Mouse (Mus musculus) hindbrain, embryonic 13.5 days (tissue): ENCODE results near the gene Gm20388. TPM values are rescaled to one million over a fixed set of nuclear protein-coding genes. Genes with fewer than 3 reads are reported as not detected.

ENCODE experiments used
- ATAC-seq: fragments of 200-750 bp; cut with Nextera tagmentation; 2 replicates; pipeline ENCODE4 v1.8.0; 2017; ENCODE audit warnings: moderate TSS enrichment; ENCODE audit not compliant: low FRiP score
- H3K27ac ChIP-seq: fragments of 300-500 bp; sonication (generic); 2 replicates; pipeline ENCODE4 v1.5.1; 2015; ENCODE audit warnings: inconsistent platforms, mild to moderate bottlenecking, moderate library complexity
- H3K27me3 ChIP-seq: fragments of 300-500 bp; sonication (generic); 2 replicates; pipeline ENCODE4 v1.6.1; 2015; ENCODE audit warnings: mild to moderate bottlenecking, inconsistent platforms
- H3K36me3 ChIP-seq: fragments of 300-500 bp; sonication (generic); 2 replicates; pipeline ENCODE4 v1.6.1; 2015; ENCODE audit warnings: mild to moderate bottlenecking, inconsistent platforms
- H3K4me1 ChIP-seq: fragments of 300-500 bp; sonication (generic); replicated peaks from 2 replicates; pipeline ENCODE4 v1.6.1; 2015; ENCODE audit warnings: inconsistent platforms
- H3K4me2 ChIP-seq: fragments of 300-500 bp; sonication (generic); 2 replicates; pipeline ENCODE4 v1.6.1; 2015; ENCODE audit warnings: inconsistent platforms, mild to moderate bottlenecking, moderate library complexity
- H3K4me3 ChIP-seq: fragments of 300-500 bp; sonication (generic); 2 replicates; pipeline ENCODE4 v1.5.1; 2015; ENCODE audit warnings: mild to moderate bottlenecking, inconsistent platforms
- H3K9ac ChIP-seq: fragments of 300-500 bp; sonication (generic); 2 replicates; pipeline ENCODE4 v1.6.1; 2015; ENCODE audit warnings: mild to moderate bottlenecking, inconsistent platforms
- H3K9me3 ChIP-seq: fragments of 300-500 bp; sonication (generic); 2 replicates; pipeline ENCODE4 v1.6.1; 2016; ENCODE audit warnings: inconsistent platforms
- WGBS: fragments of 180-500 bp; shearing (Covaris S2); methylation state at CpG from one replicate; pipeline ENCODE4 v1.1.7; 2015; 5-methylcytosine and 5-hydroxymethylcytosine counted together
- polyA plus RNA-seq: library from polyadenylated mRNA; unstranded; fragments of >200 nt; fragmentation: Nextera tagmentation; extraction: Ambion mirVana; gene quantifications from 2 replicates; pipeline ENCODE4 v1.2.1, GENCODE M21; 2015

Gm20388 gene
- polyA plus RNA-seq, 1 experiment from 2014 or later = 1.9 TPM

- no peaks in the 10 kb centered on the region for H3K9me3 ChIP-seq
- H3K36me3 ChIP-seq = no peaks in the 10 kb centered on the region
- H3K4me1 ChIP-seq = peaks cover 19% of the 10 kb centered on the region
- H3K27me3 ChIP-seq = peaks cover 99% of the 10 kb centered on the region
- WGBS = under 1% methylated on average over 48 of the region's 48 CpGs
- H3K9ac ChIP-seq = no peak overlapping the region
- 0 out of 2 replicates have a peak overlapping the region, but pooled peaks have one; percentile 8 for H3K4me2 ChIP-seq
- peak overlapping the region; percentile 2; the same call in 1 of the 2 replicates for H3K4me3 ChIP-seq
- ATAC-seq = no peak
- H3K27ac ChIP-seq = no peak overlapping the region
Observed at GRCm38 (mm10) chr8:121073174-121074107, 1162.8 kb downstream of the Gm20388 start.

DNA sequence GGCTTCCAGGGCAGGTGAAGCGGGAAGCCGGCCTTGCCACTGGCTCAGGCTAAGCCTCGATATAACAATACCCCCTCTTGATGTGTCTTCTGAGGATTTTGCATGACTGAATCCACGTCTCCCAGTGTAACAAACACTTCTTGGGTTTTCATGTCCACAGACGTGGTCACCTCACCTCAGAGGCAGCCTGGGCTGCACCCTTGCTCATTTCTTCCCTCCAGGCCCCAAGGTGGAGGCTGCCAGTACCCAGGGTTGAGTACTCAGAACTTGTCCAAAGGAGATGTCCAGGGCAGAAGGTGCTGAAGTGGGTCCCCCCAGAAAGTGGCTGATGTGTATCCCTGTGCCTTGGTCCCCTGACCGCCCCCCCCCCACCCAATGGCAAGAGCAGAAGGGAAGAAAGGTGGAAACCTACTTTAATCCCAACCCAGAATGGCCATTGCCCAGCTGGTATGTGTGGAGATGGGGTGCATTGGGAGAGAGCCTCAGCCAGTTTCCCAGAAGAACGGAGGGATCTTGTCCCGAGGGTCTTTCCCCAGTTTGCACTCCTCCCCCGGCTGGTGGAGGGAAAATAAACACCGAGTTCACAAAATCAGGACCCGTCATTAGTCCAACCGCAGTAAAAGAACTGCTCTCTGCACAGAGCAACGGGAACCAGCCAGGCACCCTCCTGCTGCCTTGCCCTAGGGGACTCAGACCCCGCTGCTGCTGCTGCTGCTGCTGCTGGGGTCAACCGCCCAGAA, 1163.6 kb downstream of the Gm20388 start:
- H3K4me2 ChIP-seq = no peak overlapping the region
- H3K9me3 ChIP-seq = no peaks in the 10 kb centered on the region
- ATAC-seq = no peak
- no peak overlapping the region for H3K9ac ChIP-seq
- no peaks in the 10 kb centered on the region for H3K36me3 ChIP-seq
- peaks cover 19% of the 10 kb centered on the region for H3K4me1 ChIP-seq
- H3K4me3 ChIP-seq = no peak overlapping the region
- no peak overlapping the region for H3K27ac ChIP-seq
- peaks cover 99% of the 10 kb centered on the region for H3K27me3 ChIP-seq
- WGBS = under 1% methylated on average over 15 of the region's 15 CpGs

- no peak for ATAC-seq
- Histone ChIP-seq H3K4me2 (no peak overlapping the region), H3K9me3 (no peaks in the 10 kb centered on the region), H3K27me3 (peaks cover 99% of the 10 kb centered on the region), H3K27ac (no peak overlapping the region), H3K9ac (no peak overlapping the region), H3K36me3 (no peaks in the 10 kb centered on the region), H3K4me3 (no peak overlapping the region), H3K4me1 (peaks cover 19% of the 10 kb centered on the region)
- under 1% methylated on average over 10 of the region's 10 CpGs for WGBS
Observed at GRCm38 (mm10) chr8:121074848-121075145, 1164.2 kb downstream of the Gm20388 start.

DNA sequence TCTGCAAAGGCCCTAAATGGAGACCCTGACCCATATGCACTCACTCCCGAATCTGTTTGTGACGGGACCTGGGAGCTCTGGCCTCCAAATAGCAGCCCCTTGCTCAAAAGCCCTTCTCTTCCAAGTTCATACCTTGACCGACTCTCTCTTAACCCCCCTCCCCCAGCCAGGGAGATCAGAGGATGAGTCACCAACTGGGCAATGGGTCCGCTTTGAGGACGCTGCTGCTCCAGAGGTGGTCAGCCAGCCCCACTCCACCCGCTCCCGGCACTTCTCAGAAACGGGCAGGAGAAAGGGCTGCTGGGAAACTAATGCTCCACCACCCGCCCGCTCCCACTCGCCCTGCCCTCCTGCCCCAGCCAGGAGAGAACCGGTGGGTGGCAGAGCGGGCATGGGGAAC, 1165.3 kb downstream of the Gm20388 start:
- H3K9me3 ChIP-seq = no peaks in the 10 kb centered on the region
- no peak for ATAC-seq

GRCm38 (mm10) chr8:121076555-121076954, 1165.9 kb downstream of the Gm20388 start:
- ATAC-seq = no peak
- Histone ChIP-seq H3K36me3 (no peaks in the 10 kb centered on the region), H3K4me1 (peaks cover 10% of the 10 kb centered on the region), H3K9me3 (no peaks in the 10 kb centered on the region), H3K4me2 (no peak overlapping the region), H3K9ac (no peak overlapping the region), H3K27ac (no peak overlapping the region), H3K4me3 (no peak overlapping the region), H3K27me3 (peaks cover 99% of the 10 kb centered on the region)
- 1% methylated on average over 7 of the region's 7 CpGs for WGBS

More for the DNA sequence above, 1165.3 kb downstream of the Gm20388 start:
- no peaks in the 10 kb centered on the region for H3K36me3 ChIP-seq
- H3K9ac ChIP-seq = no peak overlapping the region
- no peak overlapping the region for H3K4me3 ChIP-seq
- no peak overlapping the region for H3K27ac ChIP-seq
- 2% methylated on average over 13 of the region's 13 CpGs for WGBS
- H3K4me1 ChIP-seq = peaks cover 16% of the 10 kb centered on the region
- no peak overlapping the region for H3K4me2 ChIP-seq
- peaks cover 99% of the 10 kb centered on the region for H3K27me3 ChIP-seq

GRCm38 (mm10) chr8:121078721-121079120, 1168.1 kb downstream of the Gm20388 start:
- H3K4me3 ChIP-seq = no peak overlapping the region
- no peaks in the 10 kb centered on the region for H3K9me3 ChIP-seq
- no peak overlapping the region for H3K4me2 ChIP-seq
- no peak for ATAC-seq
- no peak overlapping the region for H3K9ac ChIP-seq
- no peaks in the 10 kb centered on the region for H3K36me3 ChIP-seq
- 3% methylated on average over 14 of the region's 14 CpGs for WGBS
- H3K27me3 ChIP-seq = peaks cover 99% of the 10 kb centered on the region
- H3K27ac ChIP-seq = no peak overlapping the region
- peaks cover 12% of the 10 kb centered on the region for H3K4me1 ChIP-seq

GRCm38 (mm10) chr8:121079201-121079600, 1168.6 kb downstream of the Gm20388 start:
- no peak overlapping the region for H3K27ac ChIP-seq
- H3K27me3 ChIP-seq = peaks cover 99% of the 10 kb centered on the region
- peaks cover 16% of the 10 kb centered on the region for H3K4me1 ChIP-seq
- H3K4me3 ChIP-seq = no peak overlapping the region
- no peaks in the 10 kb centered on the region for H3K9me3 ChIP-seq
- no peak overlapping the region for H3K4me2 ChIP-seq
- H3K9ac ChIP-seq = no peak overlapping the region
- ATAC-seq = no peak
- WGBS = 2% methylated on average over 7 of the region's 7 CpGs
- no peaks in the 10 kb centered on the region for H3K36me3 ChIP-seq

GRCm38 (mm10) chr8:121079944-121080343, 1169.3 kb downstream of the Gm20388 start:
- Histone ChIP-seq H3K9me3 (no peaks in the 10 kb centered on the region), H3K36me3 (no peaks in the 10 kb centered on the region), H3K4me3 (no peak overlapping the region), H3K4me2 (no peak overlapping the region), H3K9ac (no peak overlapping the region), H3K4me1 (peaks cover 23% of the 10 kb centered on the region), H3K27ac (no peak overlapping the region), H3K27me3 (peaks cover 99% of the 10 kb centered on the region)
- WGBS = 3% methylated on average over 12 of the region's 12 CpGs
- no peak for ATAC-seq

- H3K27ac ChIP-seq = no peak overlapping the region
- WGBS = under 1% methylated on average over 49 of the region's 49 CpGs
- H3K4me1 ChIP-seq = peaks cover 25% of the 10 kb centered on the region
- no peak overlapping the region for H3K4me2 ChIP-seq
- no peaks in the 10 kb centered on the region for H3K36me3 ChIP-seq
- H3K9me3 ChIP-seq = no peaks in the 10 kb centered on the region
- ATAC-seq = no peak
- no peak overlapping the region for H3K9ac ChIP-seq
- H3K4me3 ChIP-seq = no peak overlapping the region
- peaks cover 100% of the 10 kb centered on the region for H3K27me3 ChIP-seq
Observed at GRCm38 (mm10) chr8:121080361-121081090, 1169.9 kb downstream of the Gm20388 start.

- Histone ChIP-seq H3K27me3 (peaks cover 100% of the 10 kb centered on the region), H3K4me3 (no peak overlapping the region), H3K4me1 (peaks cover 25% of the 10 kb centered on the region), H3K36me3 (no peaks in the 10 kb centered on the region), H3K4me2 (no peak overlapping the region), H3K9ac (no peak overlapping the region), H3K9me3 (no peaks in the 10 kb centered on the region), H3K27ac (no peak overlapping the region)
- 3% methylated on average over 7 of the region's 7 CpGs for WGBS
- ATAC-seq = no peak
Observed at GRCm38 (mm10) chr8:121081398-121081797, 1170.8 kb downstream of the Gm20388 start.

DNA sequence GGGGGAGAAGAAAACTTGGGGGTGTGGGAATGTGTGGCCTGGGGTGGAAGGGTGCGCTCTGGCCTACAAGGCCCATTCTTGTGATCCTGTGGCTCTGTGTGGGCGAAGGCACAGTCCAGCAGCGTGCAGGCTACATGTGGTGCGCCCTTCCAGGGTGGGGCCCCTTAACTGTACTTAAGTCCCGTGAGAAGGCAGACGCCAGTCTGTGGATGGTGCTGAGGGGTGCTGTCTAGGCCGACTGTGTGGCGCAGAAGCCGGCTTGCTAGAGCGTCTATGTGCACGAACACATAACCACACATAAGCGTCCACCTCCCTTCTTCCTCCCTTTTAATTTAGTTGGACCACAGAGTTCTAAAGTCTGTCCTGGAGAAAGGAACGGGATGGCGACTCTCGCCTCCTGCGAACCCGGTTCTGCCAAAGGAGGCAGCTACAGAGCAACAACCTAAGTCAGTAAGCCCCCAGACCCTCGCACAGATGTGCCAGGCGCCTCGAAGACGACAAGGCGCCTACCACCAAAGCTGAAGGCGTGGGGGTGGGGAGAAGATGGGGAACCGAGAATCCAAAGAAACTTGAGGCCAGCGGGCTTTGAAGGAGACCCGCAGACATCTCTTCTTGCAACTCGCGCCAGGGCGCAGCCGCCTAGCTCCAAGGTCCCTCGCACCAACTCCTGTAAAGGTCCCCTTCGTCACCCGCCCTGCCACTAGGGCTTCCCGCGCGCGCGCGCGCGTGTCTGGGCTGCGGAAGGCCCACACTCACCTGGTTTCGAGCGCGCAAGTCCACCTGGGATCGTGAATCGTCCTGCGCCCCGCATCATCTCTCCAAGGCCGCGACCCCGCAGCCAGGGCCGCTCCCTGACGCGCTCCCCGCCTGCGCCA, 1171.8 kb downstream of the Gm20388 start:
- Histone ChIP-seq H3K27ac (no peak overlapping the region), H3K4me2 (peak overlapping the region; percentile 57), H3K36me3 (no peaks in the 10 kb centered on the region), H3K9me3 (no peaks in the 10 kb centered on the region), H3K4me1 (peaks cover 25% of the 10 kb centered on the region), H3K27me3 (peaks cover 100% of the 10 kb centered on the region), H3K4me3 (peak overlapping the region; percentile 36), H3K9ac (no peak overlapping the region)
- under 1% methylated on average over 57 of the region's 57 CpGs for WGBS
- no peak for ATAC-seq
